Mouse (Mus musculus): ENCODE data around the gene Padi3. TPM values are rescaled to one million over a fixed set of nuclear protein-coding genes. Genes with fewer than 3 reads are reported as not detected.
A peak's percentile ranks its signal among the peaks of the same experiment; 100 is the strongest.

Padi3 gene
- polyA plus RNA-seq, 1 experiment from 2014 or later = 0.08 TPM

- 68% methylated on average over 11 of the region's 11 CpGs for WGBS
- no peaks in the 10 kb centered on the region for H3K9me3 ChIP-seq
- H3K27me3 ChIP-seq (ENCODE audit: insufficient read depth, poor library complexity, severe bottlenecking) = peaks cover 44% of the 10 kb centered on the region
- peak overlapping the region; percentile 0; the same call in 1 of the 2 replicates for H3K27ac ChIP-seq
- peaks cover 54% of the 10 kb centered on the region for H3K4me1 ChIP-seq (replicated peaks)
- no peaks in the 10 kb centered on the region for H3K36me3 ChIP-seq
- H3K4me3 ChIP-seq = no peak overlapping the region
- no peak for DNase-seq (ENCODE audit: low spot score)
Measured at GRCm38 (mm10) chr4:140836208-140836866, 25.9 kb upstream of the Padi3 start.

GRCm38 (mm10) chr4:140835682-140836081 lies 25.2 kb upstream of the Padi3 start:
- Histone ChIP-seq H3K27me3 (ENCODE audit: insufficient read depth, poor library complexity, severe bottlenecking) (peaks cover 44% of the 10 kb centered on the region), H3K4me3 (peak overlapping the region; percentile 22; the same call in 1 of the 2 replicates), H3K4me1 (replicated peaks) (peaks cover 48% of the 10 kb centered on the region), H3K36me3 (no peaks in the 10 kb centered on the region), H3K27ac (0 out of 2 replicates have a peak overlapping the region, but pooled peaks have one; percentile 0), H3K9me3 (no peaks in the 10 kb centered on the region)
- DNase-seq (ENCODE audit: low spot score) = peak; percentile 76
- WGBS = 5% methylated on average over 10 of the region's 10 CpGs

- Histone ChIP-seq H3K27ac (no peak overlapping the region), H3K36me3 (no peaks in the 10 kb centered on the region), H3K4me1 (replicated peaks) (peaks cover 48% of the 10 kb centered on the region), H3K27me3 (ENCODE audit: insufficient read depth, poor library complexity, severe bottlenecking) (peaks cover 44% of the 10 kb centered on the region), H3K4me3 (no peak overlapping the region), H3K9me3 (no peaks in the 10 kb centered on the region)
- DNase-seq (ENCODE audit: low spot score) = no peak
- WGBS = 55% methylated on average over 6 of the region's 6 CpGs
Measured at GRCm38 (mm10) chr4:140834327-140834934, 24.0 kb upstream of the Padi3 start.

GRCm38 (mm10) chr4:140832821-140833220 lies 22.4 kb upstream of the Padi3 start:
- Histone ChIP-seq H3K9me3 (no peaks in the 10 kb centered on the region), H3K27me3 (ENCODE audit: insufficient read depth, poor library complexity, severe bottlenecking) (peaks cover 39% of the 10 kb centered on the region), H3K27ac (peak overlapping the region; percentile 24), H3K4me3 (no peak overlapping the region), H3K4me1 (replicated peaks) (peaks cover 44% of the 10 kb centered on the region), H3K36me3 (no peaks in the 10 kb centered on the region)
- DNase-seq (ENCODE audit: low spot score) = no peak
- WGBS = 51% methylated on average over 8 of the region's 8 CpGs

GRCm38 (mm10) chr4:140831808-140832207 lies 21.4 kb upstream of the Padi3 start:
- Histone ChIP-seq H3K36me3 (no peaks in the 10 kb centered on the region), H3K4me3 (no peak overlapping the region), H3K4me1 (replicated peaks) (peaks cover 42% of the 10 kb centered on the region), H3K9me3 (no peaks in the 10 kb centered on the region), H3K27ac (no peak overlapping the region), H3K27me3 (ENCODE audit: insufficient read depth, poor library complexity, severe bottlenecking) (peaks cover 35% of the 10 kb centered on the region)
- 87% methylated on average over 4 of the region's 4 CpGs for WGBS
- no peak for DNase-seq (ENCODE audit: low spot score)

- DNase-seq (ENCODE audit: low spot score) = no peak
- Histone ChIP-seq H3K4me1 (replicated peaks) (peaks cover 3% of the 10 kb centered on the region; the same call in 1 of the 2 replicates), H3K4me3 (no peak overlapping the region), H3K9me3 (peaks cover 6% of the 10 kb centered on the region; the same call in 1 of the 2 replicates), H3K27ac (no peak overlapping the region), H3K27me3 (ENCODE audit: insufficient read depth, poor library complexity, severe bottlenecking) (peaks cover 6% of the 10 kb centered on the region; the same call in 1 of the 2 replicates), H3K36me3 (no peaks in the 10 kb centered on the region)
- WGBS = 64% methylated on average over 3 of the region's 3 CpGs
Measured at GRCm38 (mm10) chr4:140827237-140827636, 16.8 kb upstream of the Padi3 start.

- 55% methylated on average over 11 of the region's 11 CpGs for WGBS
- no peak overlapping the region for H3K4me3 ChIP-seq
- no peaks in the 10 kb centered on the region for H3K36me3 ChIP-seq
- peaks cover 6% of the 10 kb centered on the region; the same call in 1 of the 2 replicates for H3K9me3 ChIP-seq
- H3K27ac ChIP-seq = peak overlapping the region; percentile 12; the same call in 1 of the 2 replicates
- peaks cover 6% of the 10 kb centered on the region; the same call in 1 of the 2 replicates for H3K27me3 ChIP-seq (ENCODE audit: insufficient read depth, poor library complexity, severe bottlenecking)
- H3K4me1 ChIP-seq (replicated peaks) = peaks cover 3% of the 10 kb centered on the region; the same call in 1 of the 2 replicates
- no peak for DNase-seq (ENCODE audit: low spot score)
Measured at GRCm38 (mm10) chr4:140825942-140826341, 15.5 kb upstream of the Padi3 start.

GRCm38 (mm10) chr4:140821988-140822387 lies 11.5 kb upstream of the Padi3 start:
- DNase-seq (ENCODE audit: low spot score) = peak; percentile 57
- 71% methylated on average over 5 of the region's 5 CpGs for WGBS
- Histone ChIP-seq H3K36me3 (no peaks in the 10 kb centered on the region), H3K4me3 (no peak overlapping the region), H3K4me1 (replicated peaks) (peaks cover 3% of the 10 kb centered on the region; the same call in 1 of the 2 replicates), H3K27ac (no peak overlapping the region), H3K27me3 (ENCODE audit: insufficient read depth, poor library complexity, severe bottlenecking) (no peaks in the 10 kb centered on the region), H3K9me3 (peaks cover 6% of the 10 kb centered on the region; the same call in 1 of the 2 replicates)

- DNase-seq (ENCODE audit: low spot score) = no peak
- Histone ChIP-seq H3K4me1 (replicated peaks) (peaks cover 36% of the 10 kb centered on the region), H3K27ac (no peak overlapping the region), H3K27me3 (ENCODE audit: insufficient read depth, poor library complexity, severe bottlenecking) (peaks cover 35% of the 10 kb centered on the region), H3K9me3 (no peaks in the 10 kb centered on the region), H3K36me3 (no peaks in the 10 kb centered on the region), H3K4me3 (no peak overlapping the region)
- 90% methylated on average over 8 of the region's 8 CpGs for WGBS
Measured at GRCm38 (mm10) chr4:140817413-140817812, 7.0 kb upstream of the Padi3 start.

GRCm38 (mm10) chr4:140815996-140816917 lies 5.8 kb upstream of the Padi3 start:
- no peak overlapping the region for H3K4me3 ChIP-seq
- H3K27me3 ChIP-seq (ENCODE audit: insufficient read depth, poor library complexity, severe bottlenecking) = peaks cover 35% of the 10 kb centered on the region
- no peak for DNase-seq (ENCODE audit: low spot score)
- H3K27ac ChIP-seq = no peak overlapping the region
- 77% methylated on average over 10 of the region's 10 CpGs for WGBS
- no peaks in the 10 kb centered on the region for H3K9me3 ChIP-seq
- peaks cover 39% of the 10 kb centered on the region for H3K4me1 ChIP-seq (replicated peaks)
- H3K36me3 ChIP-seq = no peaks in the 10 kb centered on the region

- H3K27ac ChIP-seq = no peak overlapping the region
- no peak overlapping the region for H3K4me3 ChIP-seq
- H3K27me3 ChIP-seq (ENCODE audit: insufficient read depth, poor library complexity, severe bottlenecking) = peaks cover 35% of the 10 kb centered on the region
- no peaks in the 10 kb centered on the region for H3K9me3 ChIP-seq
- DNase-seq (ENCODE audit: low spot score) = no peak
- WGBS = 81% methylated on average over 5 of the region's 5 CpGs
- no peaks in the 10 kb centered on the region for H3K36me3 ChIP-seq
- H3K4me1 ChIP-seq (replicated peaks) = peaks cover 44% of the 10 kb centered on the region
Measured at GRCm38 (mm10) chr4:140815496-140815895, 5.0 kb upstream of the Padi3 start.
